Mouse (Mus musculus): ENCODE results near the gene Thyn1. TPM values are rescaled to one million over a fixed set of nuclear protein-coding genes. Genes with fewer than 3 reads are reported as not detected.
A peak's percentile ranks its signal among the peaks of the same experiment; 100 is the strongest.

Gene Thyn1
- 48.1 and 68.6 TPM in 2 replicates for total RNA-seq (2014; rRNA removed)
- polyA plus RNA-seq (2015; fragmentation: Nextera tagmentation; extraction: Ambion mirVana), result 136 and 140 TPM in 2 replicates

GRCm38 (mm10) chr9:26999461-27000395, at the start of gene Thyn1, which contains the start of gene Acad8:
Thyn1 (plus strand) TSS chr9:26999710.
Acad8 (minus strand) TSS chr9:26999566.
- WGBS, result under 1% methylated on average over 35 of the region's 35 CpGs
- Histone ChIP-seq H3K4me2 (ENCODE audit: low read depth, low read length, poor library complexity, severe bottlenecking) (peak within 1 kb of the TSS; percentile 83), H3K27ac (ENCODE audit: low read depth, low read length) (peak within 1 kb of the TSS; percentile 69), H3K36me3 (ENCODE audit: insufficient read depth, low read length) (peaks cover 9% of the 10 kb centered on the region; the same call in 1 of the 2 replicates), H3K4me3 (ENCODE audit: low read depth, low read length) (peak within 1 kb of the TSS; percentile 70), H3K9ac (replicated peaks; ENCODE audit: low read length, poor library complexity, severe bottlenecking) (peak within 1 kb of the TSS; percentile 72), H3K9me3 (ENCODE audit: low read length) (no peaks in the 10 kb centered on the region), H3K4me1 (ENCODE audit: insufficient read depth, low read length) (peaks cover 5% of the 10 kb centered on the region; the same call in 1 of the 2 replicates), H3K27me3 (ENCODE audit: insufficient read depth, low read length) (no peaks in the 10 kb centered on the region)
- TF ChIP-seq CTCF (IDR thresholded peaks at IDR 0.05), result 0 out of 2 replicates have a peak, but pooled peaks have one; percentile 1
- peak; percentile 99 for DNase-seq (ENCODE audit: low spot score)
- peak; percentile 99 for ATAC-seq (ENCODE audit: low FRiP score)

DNA sequence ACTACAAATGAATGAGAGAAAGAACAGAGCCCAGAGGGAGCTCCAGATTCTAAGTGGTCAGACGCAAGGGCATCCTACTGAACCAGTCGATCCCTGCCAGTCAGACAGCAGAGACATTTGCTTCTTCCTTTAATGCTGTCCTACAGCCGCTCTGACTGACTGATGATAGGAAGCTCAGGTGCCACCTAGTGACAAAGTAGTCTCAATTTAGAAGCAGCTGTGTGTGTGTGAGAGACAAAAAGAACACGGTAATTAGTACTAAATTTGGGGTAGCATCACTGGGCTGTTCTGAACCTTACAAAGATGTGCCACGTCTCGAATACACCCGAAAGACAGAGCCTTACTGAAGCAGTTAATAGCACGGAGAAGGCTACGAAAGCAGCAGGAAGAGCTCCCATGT, 21.8 kb upstream of the Thyn1 start:
- no peak overlapping the region for H3K9ac ChIP-seq (replicated peaks; ENCODE audit: low read length, poor library complexity, severe bottlenecking)
- peak; percentile 49 for TF ChIP-seq CTCF (IDR thresholded peaks at IDR 0.05)
- H3K27me3 ChIP-seq (ENCODE audit: insufficient read depth, low read length), result no peaks in the 10 kb centered on the region
- no peaks in the 10 kb centered on the region for H3K9me3 ChIP-seq (ENCODE audit: low read length)
- no peak overlapping the region for H3K4me2 ChIP-seq (ENCODE audit: low read depth, low read length, poor library complexity, severe bottlenecking)
- DNase-seq (ENCODE audit: low spot score) (peak; percentile 9), ATAC-seq (ENCODE audit: low FRiP score) (no peak)
- peaks cover 46% of the 10 kb centered on the region for H3K36me3 ChIP-seq (ENCODE audit: insufficient read depth, low read length)
- WGBS, result 91% methylated on average over 9 of the region's 9 CpGs
- no peaks in the 10 kb centered on the region for H3K4me1 ChIP-seq (ENCODE audit: insufficient read depth, low read length)
- no peak overlapping the region for H3K4me3 ChIP-seq (ENCODE audit: low read depth, low read length)
- H3K27ac ChIP-seq (ENCODE audit: low read depth, low read length), result no peak overlapping the region

DNA sequence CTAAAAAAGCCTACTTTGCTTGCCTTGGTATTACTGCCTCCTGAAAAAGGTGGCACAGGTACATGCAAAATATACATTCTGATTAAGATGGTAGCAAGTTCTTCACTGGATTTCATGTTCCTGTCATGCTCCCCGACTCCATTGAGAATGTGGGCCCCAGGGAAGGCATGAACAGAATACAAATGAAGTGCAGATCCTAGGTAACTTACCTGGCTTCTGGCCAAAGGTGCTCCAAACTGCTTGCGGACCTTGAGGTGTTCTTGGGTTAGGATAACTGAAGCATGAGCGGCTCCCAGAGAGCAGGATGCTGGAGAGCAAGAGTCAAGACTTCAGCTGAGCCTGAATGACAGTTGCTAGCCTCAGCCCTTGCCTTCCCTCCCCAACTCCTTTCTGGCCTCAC, 20.7 kb upstream of the Thyn1 start:
- no peak for DNase-seq (ENCODE audit: low spot score)
- no peaks in the 10 kb centered on the region for H3K9me3 ChIP-seq (ENCODE audit: low read length)
- H3K9ac ChIP-seq (replicated peaks; ENCODE audit: low read length, poor library complexity, severe bottlenecking), result no peak overlapping the region
- WGBS, result 87% methylated on average over 3 of the region's 3 CpGs
- H3K36me3 ChIP-seq (ENCODE audit: insufficient read depth, low read length), result peaks cover 44% of the 10 kb centered on the region
- no peaks in the 10 kb centered on the region for H3K27me3 ChIP-seq (ENCODE audit: insufficient read depth, low read length)
- TF ChIP-seq CTCF (IDR thresholded peaks at IDR 0.05), result no peak
- no peak for ATAC-seq (ENCODE audit: low FRiP score)
- no peak overlapping the region for H3K27ac ChIP-seq (ENCODE audit: low read depth, low read length)
- H3K4me3 ChIP-seq (ENCODE audit: low read depth, low read length), result no peak overlapping the region
- H3K4me2 ChIP-seq (ENCODE audit: low read depth, low read length, poor library complexity, severe bottlenecking), result no peak overlapping the region
- H3K4me1 ChIP-seq (ENCODE audit: insufficient read depth, low read length), result no peaks in the 10 kb centered on the region

DNA sequence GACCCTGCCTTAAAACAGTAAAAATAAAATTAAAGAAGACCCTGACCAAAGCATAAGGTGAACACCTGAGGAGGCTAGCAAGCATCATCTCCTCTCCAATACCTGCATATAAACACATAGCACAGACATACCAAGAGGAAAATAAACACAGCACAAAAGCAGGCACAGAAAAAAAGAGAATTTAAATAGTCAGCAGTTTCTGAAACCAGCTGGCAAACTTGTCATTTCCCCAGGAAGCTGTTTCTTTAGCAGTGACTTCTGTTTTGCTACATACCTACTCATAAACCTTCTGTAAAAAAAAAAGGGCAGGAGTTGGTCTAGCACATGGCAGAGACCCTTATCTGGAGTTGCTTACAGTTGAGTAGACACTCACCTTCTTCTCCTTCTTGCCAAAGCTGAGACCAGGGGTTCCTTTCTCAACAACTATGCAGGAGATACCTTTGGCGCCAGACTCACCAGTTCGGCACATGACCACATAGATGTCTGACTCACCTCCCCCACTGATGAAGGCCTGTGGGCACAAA, 14.4 kb upstream of the Thyn1 start:
- no peak for TF ChIP-seq CTCF (IDR thresholded peaks at IDR 0.05)
- Histone ChIP-seq H3K4me1 (ENCODE audit: insufficient read depth, low read length) (no peaks in the 10 kb centered on the region), H3K36me3 (ENCODE audit: insufficient read depth, low read length) (peaks cover 35% of the 10 kb centered on the region), H3K27me3 (ENCODE audit: insufficient read depth, low read length) (no peaks in the 10 kb centered on the region), H3K4me2 (ENCODE audit: low read depth, low read length, poor library complexity, severe bottlenecking) (no peak overlapping the region), H3K9ac (replicated peaks; ENCODE audit: low read length, poor library complexity, severe bottlenecking) (no peak overlapping the region), H3K27ac (ENCODE audit: low read depth, low read length) (no peak overlapping the region), H3K9me3 (ENCODE audit: low read length) (no peaks in the 10 kb centered on the region), H3K4me3 (ENCODE audit: low read depth, low read length) (no peak overlapping the region)
- no peak for ATAC-seq (ENCODE audit: low FRiP score)
- no peak for DNase-seq (ENCODE audit: low spot score)
- 80% methylated on average over 2 of the region's 2 CpGs for WGBS

- ATAC-seq (ENCODE audit: low FRiP score), result no peak
- Histone ChIP-seq H3K4me2 (ENCODE audit: low read depth, low read length, poor library complexity, severe bottlenecking) (no peak overlapping the region), H3K4me1 (ENCODE audit: insufficient read depth, low read length) (no peaks in the 10 kb centered on the region), H3K27me3 (ENCODE audit: insufficient read depth, low read length) (no peaks in the 10 kb centered on the region), H3K9me3 (ENCODE audit: low read length) (no peaks in the 10 kb centered on the region), H3K36me3 (ENCODE audit: insufficient read depth, low read length) (peaks cover 42% of the 10 kb centered on the region), H3K9ac (replicated peaks; ENCODE audit: low read length, poor library complexity, severe bottlenecking) (no peak overlapping the region), H3K4me3 (ENCODE audit: low read depth, low read length) (no peak overlapping the region), H3K27ac (ENCODE audit: low read depth, low read length) (no peak overlapping the region)
- WGBS, result 97% methylated on average over 6 of the region's 6 CpGs
- no peak for DNase-seq (ENCODE audit: low spot score)
- no peak for TF ChIP-seq CTCF (IDR thresholded peaks at IDR 0.05)
Observed at GRCm38 (mm10) chr9:26985668-26986277, 13.7 kb upstream of the Thyn1 start.
